Mouse (Mus musculus) hindbrain, embryonic 11.5 days (tissue): ENCODE measurements at regions not wholly inside any gene's neighbourhood (a gene's known extent, or its start where the extent isn't known, plus 50 kb on each side); places are given as distances from the start of the nearest gene placed in this dataset.

Experiments
- ATAC-seq: fragments of 200-750 bp; cut with Nextera tagmentation; 2 replicates; pipeline ENCODE4 v1.8.0; 2017; ENCODE audit warnings: mild to moderate bottlenecking, moderate TSS enrichment, moderate library complexity; ENCODE audit not compliant: low FRiP score
- DNase-seq: peaks from one replicate; pipeline ENCODE4 v3.0.0-alpha.2; 2015; ENCODE audit warnings: low spot score
- H3K27ac ChIP-seq: fragments of 300-500 bp; sonication (generic); 2 replicates; pipeline ENCODE4 v1.5.1; 2014; ENCODE audit warnings: mild to moderate bottlenecking, low read depth, low read length
- H3K27me3 ChIP-seq: fragments of 300-500 bp; sonication (generic); 2 replicates; pipeline ENCODE4 v1.6.1; 2014; ENCODE audit warnings: mild to moderate bottlenecking, low read length, moderate library complexity, mixed read lengths; ENCODE audit not compliant: control insufficient read depth, insufficient read depth
- H3K36me3 ChIP-seq: fragments of 300-500 bp; sonication (generic); 2 replicates; pipeline ENCODE4 v1.6.1; 2014; ENCODE audit warnings: mild to moderate bottlenecking, low read length, moderate library complexity, mixed read lengths; ENCODE audit not compliant: control insufficient read depth, insufficient read depth
- H3K4me1 ChIP-seq: fragments of 300-500 bp; sonication (generic); replicated peaks from 2 replicates; pipeline ENCODE4 v1.6.1; 2014; ENCODE audit warnings: low read length, mixed read lengths; ENCODE audit not compliant: control insufficient read depth, insufficient read depth
- H3K4me2 ChIP-seq: fragments of 300-500 bp; sonication (generic); replicated peaks from 2 replicates; pipeline ENCODE4 v1.6.1; 2014; ENCODE audit warnings: mild to moderate bottlenecking, low read depth, low read length
- H3K4me3 ChIP-seq: fragments of 300-500 bp; sonication (generic); 2 replicates; pipeline ENCODE4 v1.5.1; 2014; ENCODE audit warnings: low read depth, low read length
- H3K9ac ChIP-seq: fragments of 300-500 bp; sonication (generic); 2 replicates; pipeline ENCODE4 v1.6.1; 2014; ENCODE audit warnings: low read depth, low read length
- H3K9me3 ChIP-seq: fragments of 300-500 bp; sonication (generic); 2 replicates; pipeline ENCODE4 v1.6.1; 2016; ENCODE audit warnings: low read length; ENCODE audit not compliant: control insufficient read depth
- WGBS: fragments of 180-500 bp; shearing (Covaris S2); extraction: QIAGEN DNeasy Blood & Tissue Kit; methylation state at CpG from one replicate; pipeline ENCODE4 v1.1.7; 2014; 5-methylcytosine and 5-hydroxymethylcytosine counted together

DNA sequence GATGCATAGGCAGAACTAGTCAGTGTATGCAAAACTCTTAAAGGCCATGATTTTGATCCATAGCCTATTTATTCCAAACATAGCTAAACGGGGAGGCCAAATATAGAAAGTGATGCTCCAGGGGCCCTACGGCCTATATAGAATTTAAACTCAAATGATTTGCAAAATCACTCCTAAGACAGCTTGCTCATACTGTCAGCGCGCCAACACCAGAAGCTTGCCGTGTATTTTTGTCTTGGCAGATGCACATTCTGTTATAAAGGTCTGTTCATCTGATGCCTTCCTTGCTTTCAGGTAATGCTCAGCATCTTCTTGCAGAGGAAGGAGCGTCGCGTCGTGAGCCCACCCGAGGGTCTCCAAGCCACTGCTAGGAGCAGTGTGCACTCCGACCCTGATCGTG, 184.8 kb upstream of the Gk2 start:
- H3K9ac ChIP-seq, result no peak overlapping the region
- no peak for DNase-seq
- no peak for ATAC-seq
- 96% methylated on average over 12 of the region's 12 CpGs for WGBS
- no peak overlapping the region for H3K4me3 ChIP-seq
- H3K27me3 ChIP-seq, result no peaks in the 10 kb centered on the region
- H3K36me3 ChIP-seq, result no peaks in the 10 kb centered on the region
- H3K4me2 ChIP-seq, result no peak overlapping the region
- H3K27ac ChIP-seq, result no peak overlapping the region
- H3K9me3 ChIP-seq, result no peaks in the 10 kb centered on the region
- H3K4me1 ChIP-seq, result no peaks in the 10 kb centered on the region

- Histone ChIP-seq H3K4me3 (no peak overlapping the region), H3K9ac (no peak overlapping the region), H3K4me1 (no peaks in the 10 kb centered on the region), H3K36me3 (no peaks in the 10 kb centered on the region), H3K9me3 (no peaks in the 10 kb centered on the region), H3K4me2 (no peak overlapping the region), H3K27me3 (no peaks in the 10 kb centered on the region), H3K27ac (no peak overlapping the region)
- 85% methylated on average over 7 of the region's 7 CpGs for WGBS
- ATAC-seq, result no peak
- no peak for DNase-seq
Measured at GRCm38 (mm10) chr5:97636357-97636756, 179.5 kb upstream of the Gk2 start.

- Histone ChIP-seq H3K36me3 (no peaks in the 10 kb centered on the region), H3K27ac (no peak overlapping the region), H3K9ac (no peak overlapping the region), H3K27me3 (no peaks in the 10 kb centered on the region), H3K9me3 (no peaks in the 10 kb centered on the region), H3K4me1 (no peaks in the 10 kb centered on the region), H3K4me3 (no peak overlapping the region), H3K4me2 (no peak overlapping the region)
- DNase-seq (no peak), ATAC-seq (no peak)
- WGBS, result 90% methylated on average over 6 of the region's 6 CpGs
Measured at GRCm38 (mm10) chr5:97633766-97634165, 176.9 kb upstream of the Gk2 start.

DNA sequence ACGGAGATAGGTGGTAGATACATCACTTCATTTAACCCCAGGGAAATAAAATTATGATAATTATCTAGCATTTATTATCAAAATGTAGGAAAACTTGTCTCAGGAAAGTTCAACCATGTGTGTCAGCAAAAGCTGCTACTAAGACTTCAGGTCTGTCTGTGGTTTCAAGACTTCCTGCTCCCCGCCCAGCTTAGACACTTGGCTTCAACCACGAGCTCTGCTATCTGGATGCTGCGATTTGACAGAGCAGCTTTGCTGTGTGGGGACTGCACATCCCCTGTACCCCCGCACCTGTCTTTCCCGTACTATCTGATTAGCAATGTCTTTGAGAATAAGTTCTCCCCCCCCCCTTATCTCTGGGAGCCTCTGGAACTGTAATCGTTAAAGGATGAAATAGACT, 176.0 kb upstream of the Gk2 start:
- no peaks in the 10 kb centered on the region for H3K9me3 ChIP-seq
- DNase-seq (no peak), ATAC-seq (no peak)
- 94% methylated on average over 7 of the region's 7 CpGs for WGBS
- no peaks in the 10 kb centered on the region for H3K4me1 ChIP-seq
- no peak overlapping the region for H3K4me3 ChIP-seq
- no peaks in the 10 kb centered on the region for H3K36me3 ChIP-seq
- no peak overlapping the region for H3K27ac ChIP-seq
- H3K4me2 ChIP-seq, result no peak overlapping the region
- no peaks in the 10 kb centered on the region for H3K27me3 ChIP-seq
- H3K9ac ChIP-seq, result no peak overlapping the region

- Histone ChIP-seq H3K9me3 (no peaks in the 10 kb centered on the region), H3K36me3 (no peaks in the 10 kb centered on the region), H3K9ac (no peak overlapping the region), H3K27me3 (no peaks in the 10 kb centered on the region), H3K27ac (no peak overlapping the region), H3K4me1 (no peaks in the 10 kb centered on the region), H3K4me2 (no peak overlapping the region), H3K4me3 (no peak overlapping the region)
- 99% methylated on average over 3 of the region's 3 CpGs for WGBS
- no peak for DNase-seq
- ATAC-seq, result no peak
Measured at GRCm38 (mm10) chr5:97625200-97625599, 168.4 kb upstream of the Gk2 start.

DNA sequence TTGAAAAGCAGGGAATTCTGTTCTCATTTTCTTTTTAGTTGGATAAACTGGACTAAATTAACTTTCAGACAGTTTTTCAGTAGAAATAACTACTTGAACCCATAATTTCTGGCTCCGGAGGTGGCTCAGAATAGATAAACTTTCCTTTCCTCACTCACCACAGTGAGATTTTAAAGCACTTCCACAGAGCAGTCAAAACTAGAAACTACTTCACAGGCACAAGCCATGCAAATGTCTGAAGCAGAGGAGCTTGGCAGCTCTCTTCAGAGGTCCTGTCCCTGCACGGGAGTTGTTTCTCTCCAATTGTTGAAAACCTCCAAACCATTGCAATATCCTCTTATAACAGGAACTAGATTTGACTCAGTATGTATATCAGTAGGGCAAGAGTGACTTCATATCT, 163.1 kb upstream of the Gk2 start:
- H3K4me2 ChIP-seq, result no peak overlapping the region
- DNase-seq, result no peak
- H3K9ac ChIP-seq, result no peak overlapping the region
- no peaks in the 10 kb centered on the region for H3K27me3 ChIP-seq
- H3K4me3 ChIP-seq, result no peak overlapping the region
- no peak for ATAC-seq
- no peak overlapping the region for H3K27ac ChIP-seq
- H3K36me3 ChIP-seq, result no peaks in the 10 kb centered on the region
- 83% methylated on average over 2 of the region's 2 CpGs for WGBS
- no peaks in the 10 kb centered on the region for H3K9me3 ChIP-seq
- no peaks in the 10 kb centered on the region for H3K4me1 ChIP-seq

DNA sequence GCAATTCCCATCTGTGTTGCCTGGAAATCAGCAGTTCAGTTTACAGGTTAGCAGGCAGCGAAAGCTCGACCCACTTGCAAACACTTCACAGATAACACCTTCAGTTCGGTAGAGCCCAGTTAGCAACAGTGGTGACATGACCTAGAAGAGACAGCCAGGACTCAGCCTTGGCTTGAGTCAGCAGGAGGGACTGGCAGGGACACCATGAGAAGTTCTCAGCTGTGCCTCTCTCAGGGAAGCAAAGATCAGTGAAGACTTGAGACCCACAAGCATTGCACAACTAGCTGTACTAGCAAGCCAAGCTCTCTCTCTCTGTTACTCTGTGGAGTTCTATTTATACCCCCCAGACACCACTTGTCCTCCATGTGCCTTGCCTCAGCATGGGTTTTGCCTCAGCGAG, 161.6 kb upstream of the Gk2 start:
- Histone ChIP-seq H3K4me2 (no peak overlapping the region), H3K9me3 (no peaks in the 10 kb centered on the region), H3K4me1 (no peaks in the 10 kb centered on the region), H3K36me3 (no peaks in the 10 kb centered on the region), H3K27ac (no peak overlapping the region), H3K4me3 (no peak overlapping the region), H3K27me3 (no peaks in the 10 kb centered on the region), H3K9ac (no peak overlapping the region)
- 92% methylated on average over 4 of the region's 4 CpGs for WGBS
- ATAC-seq (no peak), DNase-seq (no peak)

DNA sequence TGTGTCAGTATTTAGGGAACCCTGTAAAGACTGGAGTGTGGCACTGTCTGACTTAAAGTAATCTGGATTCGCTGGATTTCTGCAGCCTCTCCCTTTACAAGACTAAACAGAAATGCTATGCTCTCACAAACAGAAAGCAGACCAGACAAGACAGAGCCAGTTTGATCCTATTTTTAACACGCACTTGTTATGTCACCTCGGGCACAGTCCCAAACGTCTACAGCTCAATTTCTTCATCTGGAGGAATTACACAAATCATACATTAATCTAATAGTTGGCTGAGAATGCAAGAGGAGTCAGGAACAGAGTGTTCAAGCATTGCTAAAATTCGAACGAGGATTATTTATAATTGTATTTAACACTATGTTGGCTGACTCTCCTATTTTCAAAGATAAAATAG, 145.4 kb upstream of the Gk2 start:
- Histone ChIP-seq H3K4me2 (no peak overlapping the region), H3K36me3 (no peaks in the 10 kb centered on the region), H3K9me3 (no peaks in the 10 kb centered on the region), H3K4me1 (no peaks in the 10 kb centered on the region), H3K4me3 (no peak overlapping the region), H3K27me3 (no peaks in the 10 kb centered on the region), H3K27ac (no peak overlapping the region), H3K9ac (no peak overlapping the region)
- no peak for DNase-seq
- WGBS, result 89% methylated on average over 6 of the region's 6 CpGs
- no peak for ATAC-seq

- H3K27ac ChIP-seq, result no peak overlapping the region
- no peaks in the 10 kb centered on the region for H3K36me3 ChIP-seq
- no peak overlapping the region for H3K4me3 ChIP-seq
- no peak overlapping the region for H3K4me2 ChIP-seq
- no peaks in the 10 kb centered on the region for H3K27me3 ChIP-seq
- DNase-seq (no peak), ATAC-seq (no peak)
- no peak overlapping the region for H3K9ac ChIP-seq
- H3K4me1 ChIP-seq, result no peaks in the 10 kb centered on the region
- H3K9me3 ChIP-seq, result no peaks in the 10 kb centered on the region
- WGBS, result 81% methylated on average over 2 of the region's 2 CpGs
Measured at GRCm38 (mm10) chr5:97601384-97601783, 144.6 kb upstream of the Gk2 start.
